In genomic region chr17:45591701-45592605, GRCm38 (mm10) we compare ENCODE assay signal across 9 mouse cellular contexts. TPM values are rescaled to one million over a fixed set of nuclear protein-coding genes. Genes with fewer than 3 reads are reported as not detected.
DNase-seq lines count a peak whose midpoint lies in the region; ATAC-seq and TF ChIP-seq lines count a peak whose summit lies in the region.
"Had no signal": no experiment of that assay in that cellular context is flagged by ENCODE, and none has a peak within 500 bp of the region (broad histone marks: within the 10 kb centered on the region; RNA-seq: fewer than 3 reads in every experiment).

No protein-coding gene starts in this region.

- no peak for ATAC-seq in lung, embryonic 14.5 days (ENCODE audit: insufficient read depth)
- no peak for ATAC-seq in intestine, embryonic 16.5 days
- ATAC-seq in midbrain, embryonic 13.5 days, result no peak

- 45% methylated on average over 16 of the region's 16 CpGs for WGBS in lung, embryonic 14.5 days
- 54% methylated on average over 16 of the region's 16 CpGs for WGBS in intestine, embryonic 16.5 days
- 54% methylated on average over 16 of the region's 16 CpGs for WGBS in midbrain, embryonic 13.5 days

- H3K4me3 ChIP-seq in lung, embryonic 14.5 days (ENCODE audit: low read depth, low read length), result peak overlapping the region; percentile 12; the same call in 1 of the 2 replicates
- H3K4me3 ChIP-seq in intestine, embryonic 16.5 days (ENCODE audit: low read length), result no peak overlapping the region
- no peak overlapping the region for H3K4me3 ChIP-seq in midbrain, embryonic 13.5 days (replicated peaks)

- H3K36me3 ChIP-seq in lung, embryonic 14.5 days (ENCODE audit: insufficient read depth), result peaks cover 23% of the 10 kb centered on the region
- H3K36me3 ChIP-seq in intestine, embryonic 16.5 days (ENCODE audit: control insufficient read depth, insufficient read depth, low read length), result peaks cover 4% of the 10 kb centered on the region; the same call in 1 of the 2 replicates
- H3K36me3 ChIP-seq in midbrain, embryonic 13.5 days, result no peaks in the 10 kb centered on the region

- H3K9ac ChIP-seq in lung, embryonic 14.5 days, result no peak overlapping the region
- H3K9ac ChIP-seq in intestine, embryonic 16.5 days (ENCODE audit: low read depth, low read length), result peak overlapping the region; percentile 48
- H3K9ac ChIP-seq in midbrain, embryonic 13.5 days (replicated peaks), result peak overlapping the region; percentile 44; the same call in 1 of the 2 replicates

- H3K27ac ChIP-seq in lung, embryonic 14.5 days (ENCODE audit: low read depth), result no peak overlapping the region; the same call in 1 of the 2 replicates
- H3K27ac ChIP-seq in intestine, embryonic 16.5 days (ENCODE audit: low read length), result peak overlapping the region; percentile 41; the same call in 1 of the 2 replicates
- H3K27ac ChIP-seq in midbrain, embryonic 13.5 days, result no peak overlapping the region

- H3K4me2 ChIP-seq in lung, embryonic 14.5 days, result peak overlapping the region; percentile 100
- H3K4me2 ChIP-seq in intestine, embryonic 16.5 days (ENCODE audit: low read depth, low read length), result peak overlapping the region; percentile 16; the same call in 1 of the 2 replicates
- H3K4me2 ChIP-seq in midbrain, embryonic 13.5 days (replicated peaks), result no peak overlapping the region

- H3K27me3 ChIP-seq in lung, embryonic 14.5 days (ENCODE audit: insufficient read depth, low read length), result no peaks in the 10 kb centered on the region
- H3K27me3 ChIP-seq in intestine, embryonic 16.5 days (replicated peaks; ENCODE audit: control insufficient read depth, insufficient read depth, low read length), result no peaks in the 10 kb centered on the region
- H3K27me3 ChIP-seq in midbrain, embryonic 13.5 days, result peaks cover 34% of the 10 kb centered on the region

- no peak for TF ChIP-seq CTCF in lung, embryonic 14.5 days (IDR thresholded peaks at IDR 0.05; ENCODE audit: low read depth)

- peaks cover 32% of the 10 kb centered on the region for H3K4me1 ChIP-seq in lung, embryonic 14.5 days (ENCODE audit: insufficient read depth)
- peaks cover 46% of the 10 kb centered on the region for H3K4me1 ChIP-seq in intestine, embryonic 16.5 days (ENCODE audit: control insufficient read depth, insufficient read depth, low read length)
- peaks cover 45% of the 10 kb centered on the region for H3K4me1 ChIP-seq in midbrain, embryonic 13.5 days (replicated peaks)

- H3K9me3 ChIP-seq in lung, embryonic 14.5 days (ENCODE audit: low read depth, low read length), result no peaks in the 10 kb centered on the region
- no peaks in the 10 kb centered on the region for H3K9me3 ChIP-seq in intestine, embryonic 16.5 days (ENCODE audit: control insufficient read depth, low read length)
- no peaks in the 10 kb centered on the region for H3K9me3 ChIP-seq in midbrain, embryonic 13.5 days

- no peak for DNase-seq in lung, embryonic 14.5 days
- DNase-seq in lung, postnatal 36 days, result no peak
- peak; percentile 74 for DNase-seq in brain, adult 2 months (ENCODE audit: low read depth, low spot score)
- DNase-seq in heart, adult 11 months, result peak; percentile 99
- no peak for DNase-seq in layer of hippocampus, postnatal 36 days
- no peak for DNase-seq in layer of hippocampus, adult 9-11 months

RNA-seq across cellular contexts. Expression of gene Slc29a1, which starts 7.5 kb away (rescaled TPM):
- polyA plus RNA-seq in lung, embryonic 14.5 days (2014; fragmentation: Nextera tagmentation; extraction: Ambion mirVana), result 75.4 and 82.2 TPM in 2 replicates
- 73.4 and 83.1 TPM in 2 replicates for polyA plus RNA-seq in intestine, embryonic 16.5 days (2015; fragmentation: Nextera tagmentation; extraction: Ambion mirVana)
- 29.7 and 30.4 TPM in 2 replicates for polyA plus RNA-seq in midbrain, embryonic 13.5 days (2015; fragmentation: Nextera tagmentation; extraction: Ambion mirVana)
- 10 to 100 TPM; 20.8 to 21.5 TPM for total RNA-seq in layer of hippocampus, postnatal 36 days (2021)

RNA-seq across cellular contexts. Expression of gene Mymx, which starts 9.9 kb away (rescaled TPM):
- not detected in 2 replicates for polyA plus RNA-seq in lung, embryonic 14.5 days (2014; fragmentation: Nextera tagmentation; extraction: Ambion mirVana)
- 0.22 and 0.64 TPM in 2 replicates for polyA plus RNA-seq in intestine, embryonic 16.5 days (2015; fragmentation: Nextera tagmentation; extraction: Ambion mirVana)
- polyA plus RNA-seq in midbrain, embryonic 13.5 days (2015; fragmentation: Nextera tagmentation; extraction: Ambion mirVana), result not detected in 2 replicates
- total RNA-seq in layer of hippocampus, postnatal 36 days (2021), result not detected
- total RNA-seq: left cerebral cortex, postnatal 10 days had no signal

RNA-seq across cellular contexts. Expression of gene Hsp90ab1, which starts 18.9 kb away (rescaled TPM):
- 1,512 and 1,564 TPM in 2 replicates for polyA plus RNA-seq in lung, embryonic 14.5 days (2014; fragmentation: Nextera tagmentation; extraction: Ambion mirVana)
- 1,309 and 1,475 TPM in 2 replicates for polyA plus RNA-seq in intestine, embryonic 16.5 days (2015; fragmentation: Nextera tagmentation; extraction: Ambion mirVana)
- polyA plus RNA-seq in midbrain, embryonic 13.5 days (2015; fragmentation: Nextera tagmentation; extraction: Ambion mirVana), result 1,587 and 1,677 TPM in 2 replicates
- 1,000 to 10,000 TPM; 1,811 to 1,865 TPM for total RNA-seq in layer of hippocampus, postnatal 36 days (2021)

RNA-seq across cellular contexts. Expression of gene Slc35b2, which starts 28.3 kb away (rescaled TPM):
- 130 and 137 TPM in 2 replicates for polyA plus RNA-seq in lung, embryonic 14.5 days (2014; fragmentation: Nextera tagmentation; extraction: Ambion mirVana)
- 132 and 136 TPM in 2 replicates for polyA plus RNA-seq in intestine, embryonic 16.5 days (2015; fragmentation: Nextera tagmentation; extraction: Ambion mirVana)
- 89.2 and 95.3 TPM in 2 replicates for polyA plus RNA-seq in midbrain, embryonic 13.5 days (2015; fragmentation: Nextera tagmentation; extraction: Ambion mirVana)
- 10 to 100 TPM; 28.2 to 29.4 TPM for total RNA-seq in layer of hippocampus, postnatal 36 days (2021)

RNA-seq across cellular contexts. Expression of gene Nfkbie, which starts 36.5 kb away (rescaled TPM):
- 2.3 and 3.1 TPM in 2 replicates for polyA plus RNA-seq in lung, embryonic 14.5 days (2014; fragmentation: Nextera tagmentation; extraction: Ambion mirVana)
- 5.0 and 5.5 TPM in 2 replicates for polyA plus RNA-seq in intestine, embryonic 16.5 days (2015; fragmentation: Nextera tagmentation; extraction: Ambion mirVana)
- polyA plus RNA-seq in midbrain, embryonic 13.5 days (2015; fragmentation: Nextera tagmentation; extraction: Ambion mirVana), result 5.2 and 7.1 TPM in 2 replicates
- 1 to 10 TPM; 2.6 to 3.4 TPM for total RNA-seq in layer of hippocampus, postnatal 36 days (2021)

Comparison
In these comparisons a context has a peak if more than half of its experiments do, and no peak if none do; other contexts are left out.
1. DNase-seq: peak in brain, adult 2 months (single experiment) and heart, adult 11 months (single experiment); none in lung, embryonic 14.5 days (single experiment), lung, postnatal 36 days (single experiment), layer of hippocampus, postnatal 36 days (0 of 2) and layer of hippocampus, adult 9-11 months (single experiment).